Mouse (Mus musculus): ENCODE data around the gene Ppp1r12a. TPM values are rescaled to one million over a fixed set of nuclear protein-coding genes. Genes with fewer than 3 reads are reported as not detected.

Gene Ppp1r12a
- total RNA-seq, 2 experiments from 2014 or later: 81.6 to 148 TPM

- no peak for ATAC-seq (replicated peaks; ENCODE audit: poor library complexity, severe bottlenecking)
Observed at GRCm38 (mm10) chr10:108328983-108329382, 167.0 kb downstream of the Ppp1r12a start.

GRCm38 (mm10) chr10:108329771-108330170, 167.8 kb downstream of the Ppp1r12a start:
- ATAC-seq (replicated peaks; ENCODE audit: poor library complexity, severe bottlenecking): no peak

- no peak for ATAC-seq (replicated peaks; ENCODE audit: poor library complexity, severe bottlenecking)
Observed at GRCm38 (mm10) chr10:108330964-108331363, 169.0 kb downstream of the Ppp1r12a start.

GRCm38 (mm10) chr10:108331784-108332561, 170.0 kb downstream of the Ppp1r12a start, which contains the start of gene Pawr:
Pawr (plus strand) TSS chr10:108332121.
- ATAC-seq (replicated peaks; ENCODE audit: poor library complexity, severe bottlenecking): peak; percentile 67

- ATAC-seq (replicated peaks; ENCODE audit: poor library complexity, severe bottlenecking): peak; percentile 40
Observed at GRCm38 (mm10) chr10:108332571-108333541, 170.9 kb downstream of the Ppp1r12a start.

- no peak for ATAC-seq (replicated peaks; ENCODE audit: poor library complexity, severe bottlenecking)
Observed at GRCm38 (mm10) chr10:108333642-108334041, 171.6 kb downstream of the Ppp1r12a start.

Other genes with a start within 250 kb of the Ppp1r12a start
- 1.0 TPM in 1 of 2 replicates, not detected in the other for gene Pawr, start 169.9 kb downstream of the Ppp1r12a start, total RNA-seq (2014; fragmentation: Nextera tagmentation)
- gene Pawr, start 169.9 kb downstream of the Ppp1r12a start, total RNA-seq (2017): not detected in 2 replicates

Data from granulocyte monocyte progenitor cell, adult 5-6 weeks (primary cell).